Mouse (Mus musculus) testis, postnatal 14 days (tissue): ENCODE measurements around the gene Pex7.

ENCODE experiments used
- DNase-seq: peaks from one replicate; pipeline ENCODE4 v3.0.0; 2021; ENCODE audit warnings: low spot score

Gene Pex7

GRCm38 (mm10) chr10:19907246-19907804 lies at the start of gene Pex7:
Gene Pex7 (minus strand): TSS chr10:19907689.
- DNase-seq: peak; percentile 94

GRCm38 (mm10) chr10:19956745-19957144 lies 49.3 kb upstream of the Pex7 start:
- no peak for DNase-seq

GRCm38 (mm10) chr10:19955817-19956216 lies 48.3 kb upstream of the Pex7 start:
- no peak for DNase-seq

GRCm38 (mm10) chr10:19954572-19954971 lies 47.1 kb upstream of the Pex7 start:
- no peak for DNase-seq

- DNase-seq: no peak
Measured at GRCm38 (mm10) chr10:19953032-19953761, 45.7 kb upstream of the Pex7 start.

GRCm38 (mm10) chr10:19949106-19949505 lies 41.6 kb upstream of the Pex7 start:
- DNase-seq: no peak

GRCm38 (mm10) chr10:19948381-19948780 lies 40.9 kb upstream of the Pex7 start:
- DNase-seq: no peak

GRCm38 (mm10) chr10:19947901-19948300 lies 40.4 kb upstream of the Pex7 start:
- no peak for DNase-seq

GRCm38 (mm10) chr10:19947441-19947840 lies 40.0 kb upstream of the Pex7 start:
- no peak for DNase-seq

GRCm38 (mm10) chr10:19946644-19947043 lies 39.2 kb upstream of the Pex7 start:
- DNase-seq: no peak

GRCm38 (mm10) chr10:19945651-19946050 lies 38.2 kb upstream of the Pex7 start:
- no peak for DNase-seq

GRCm38 (mm10) chr10:19942621-19943020 lies 35.1 kb upstream of the Pex7 start:
- no peak for DNase-seq

GRCm38 (mm10) chr10:19941914-19942313 lies 34.4 kb upstream of the Pex7 start:
- no peak for DNase-seq

GRCm38 (mm10) chr10:19941063-19941462 lies 33.6 kb upstream of the Pex7 start:
- no peak for DNase-seq

GRCm38 (mm10) chr10:19940626-19941025 lies 33.1 kb upstream of the Pex7 start:
- no peak for DNase-seq

GRCm38 (mm10) chr10:19940127-19940526 lies 32.6 kb upstream of the Pex7 start:
- DNase-seq: no peak

- no peak for DNase-seq
Measured at GRCm38 (mm10) chr10:19939282-19939705, 31.8 kb upstream of the Pex7 start.

- no peak for DNase-seq
Measured at GRCm38 (mm10) chr10:19938738-19939137, 31.2 kb upstream of the Pex7 start.

- no peak for DNase-seq
Measured at GRCm38 (mm10) chr10:19936961-19937708, 29.6 kb upstream of the Pex7 start.

- DNase-seq: no peak
Measured at GRCm38 (mm10) chr10:19935821-19936367, 28.4 kb upstream of the Pex7 start.

GRCm38 (mm10) chr10:19935295-19935623 lies 27.8 kb upstream of the Pex7 start:
- no peak for DNase-seq

- DNase-seq: peak; percentile 51
Measured at GRCm38 (mm10) chr10:19934384-19935294, 27.1 kb upstream of the Pex7 start, which contains the start of gene Map3k5. Gene Map3k5 (plus strand): TSS chr10:19934472.
